In genomic region chr12:110504793-110505192, GRCm38 (mm10) we compare ENCODE assay signal across 11 mouse cellular contexts. TPM values are rescaled to one million over a fixed set of nuclear protein-coding genes. Genes with fewer than 3 reads are reported as not detected.
DNase-seq lines count a peak whose midpoint lies in the region; ATAC-seq lines count a peak whose summit lies in the region.
"Had no signal": no experiment of that assay in that cellular context is flagged by ENCODE, and none has a peak within 500 bp of the region (broad histone marks: within the 10 kb centered on the region; RNA-seq: fewer than 3 reads in every experiment).

No protein-coding gene starts in this region.

- H3K36me3 ChIP-seq in embryonic facial prominence, embryonic 13.5 days: 0 out of 2 replicates have a peak, but pooled peaks cover 6% of the 10 kb centered on the region
- peaks cover 6% of the 10 kb centered on the region for H3K36me3 ChIP-seq in embryonic facial prominence, embryonic 10.5 days (replicated peaks)
- H3K36me3 ChIP-seq in liver, embryonic 12.5 days: 0 out of 2 replicates have a peak, but pooled peaks cover 3% of the 10 kb centered on the region
- H3K36me3 ChIP-seq: forebrain, embryonic 12.5 days; liver, embryonic 13.5 days had no signal

- H3K4me1 ChIP-seq in embryonic facial prominence, embryonic 13.5 days: peaks cover 57% of the 10 kb centered on the region
- H3K4me1 ChIP-seq in embryonic facial prominence, embryonic 10.5 days: peaks cover 60% of the 10 kb centered on the region
- peaks cover 74% of the 10 kb centered on the region for H3K4me1 ChIP-seq in liver, embryonic 12.5 days

- 62% methylated on average over 3 of the region's 3 CpGs for WGBS in embryonic facial prominence, embryonic 13.5 days
- 56% methylated on average over 3 of the region's 3 CpGs for WGBS in embryonic facial prominence, embryonic 10.5 days
- 60% methylated on average over 3 of the region's 3 CpGs for WGBS in liver, embryonic 12.5 days (ENCODE audit: insufficient replicate concordance)

- H3K4me2 ChIP-seq in embryonic facial prominence, embryonic 13.5 days: no peak overlapping the region
- no peak overlapping the region for H3K4me2 ChIP-seq in liver, embryonic 12.5 days
- H3K4me2 ChIP-seq: forebrain, embryonic 12.5 days; liver, embryonic 13.5 days had no signal

- intact Hi-C loops in left cerebral cortex, postnatal 10 days (cut with DNase I): no loop called here

- no peak for ATAC-seq in embryonic facial prominence, embryonic 13.5 days (ENCODE audit: insufficient number of reproducible peaks, insufficient read depth, low FRiP score, low TSS enrichment, low read depth)
- no peak for ATAC-seq in liver, embryonic 12.5 days

- no peak for DNase-seq in embryonic facial prominence, embryonic 10.5 days (ENCODE audit: low spot score)
- no peak for DNase-seq in liver
- peak; percentile 36 for DNase-seq in Muller cell, postnatal 12 days (ENCODE audit: inconsistent ontology term)
- DNase-seq in naive thymus-derived CD4-positive, alpha-beta T cell, adult 2 months (ENCODE audit: low read depth): peak; percentile 69
- no peak for DNase-seq in adrenal gland, postnatal 14 days
- no peak for DNase-seq in left cerebral cortex, postnatal 10 days (ENCODE audit: extremely low spot score in 1 of 2, low spot score in 2 of 2)
- DNase-seq: cerebellum, postnatal 25 days; liver, embryonic 13.5 days had no signal

- H3K9me3 ChIP-seq in embryonic facial prominence, embryonic 13.5 days: no peaks in the 10 kb centered on the region
- H3K9me3 ChIP-seq in embryonic facial prominence, embryonic 10.5 days: no peaks in the 10 kb centered on the region
- H3K9me3 ChIP-seq in liver, embryonic 12.5 days (replicated peaks): no peaks in the 10 kb centered on the region
- H3K9me3 ChIP-seq: forebrain, embryonic 12.5 days; liver, embryonic 13.5 days had no signal

- 0 out of 2 replicates have a peak overlapping the region, but pooled peaks have one; percentile 9 for H3K27ac ChIP-seq in embryonic facial prominence, embryonic 13.5 days
- no peak overlapping the region for H3K27ac ChIP-seq in embryonic facial prominence, embryonic 10.5 days (replicated peaks)
- peak overlapping the region; percentile 12; the same call in 1 of the 2 replicates for H3K27ac ChIP-seq in liver, embryonic 12.5 days
- H3K27ac ChIP-seq: forebrain, embryonic 12.5 days; liver, embryonic 13.5 days had no signal

- no peaks in the 10 kb centered on the region for H3K27me3 ChIP-seq in embryonic facial prominence, embryonic 13.5 days
- no peaks in the 10 kb centered on the region for H3K27me3 ChIP-seq in embryonic facial prominence, embryonic 10.5 days (replicated peaks; ENCODE audit: low read depth, poor library complexity, severe bottlenecking)
- no peaks in the 10 kb centered on the region for H3K27me3 ChIP-seq in liver, embryonic 12.5 days (replicated peaks)
- H3K27me3 ChIP-seq: forebrain, embryonic 12.5 days; liver, embryonic 13.5 days had no signal

- no peak overlapping the region for H3K9ac ChIP-seq in embryonic facial prominence, embryonic 13.5 days
- no peak overlapping the region for H3K9ac ChIP-seq in liver, embryonic 12.5 days
- H3K9ac ChIP-seq: forebrain, embryonic 12.5 days; liver, embryonic 13.5 days had no signal

- H3K4me3 ChIP-seq in embryonic facial prominence, embryonic 13.5 days: no peak overlapping the region
- H3K4me3 ChIP-seq in embryonic facial prominence, embryonic 10.5 days: no peak overlapping the region
- no peak overlapping the region for H3K4me3 ChIP-seq in liver, embryonic 12.5 days
- H3K4me3 ChIP-seq: forebrain, embryonic 12.5 days; liver, embryonic 13.5 days had no signal

RNA-seq across cellular contexts. Expression of gene Ppp2r5c, which starts 57.9 kb away (rescaled TPM):
- polyA plus RNA-seq in embryonic facial prominence, embryonic 13.5 days (2015; fragmentation: Nextera tagmentation; extraction: Ambion mirVana): 151 TPM in 2 replicates
- polyA plus RNA-seq in embryonic facial prominence, embryonic 10.5 days (2016; fragmentation: Nextera tagmentation; extraction: Ambion mirVana): 141 and 143 TPM in 2 replicates
- 103 and 105 TPM in 2 replicates for polyA plus RNA-seq in liver, embryonic 12.5 days (2016; fragmentation: Nextera tagmentation; extraction: Ambion mirVana)
- 102 and 107 TPM in 2 replicates for total RNA-seq in adrenal gland, postnatal 14 days (2021)
- 100 to 1,000 TPM; 237 to 246 TPM for total RNA-seq in left cerebral cortex, postnatal 10 days (2021)

Comparison
In these comparisons a context has a peak if more than half of its experiments do, and no peak if none do; other contexts are left out.
1. DNase-seq: peak in Muller cell, postnatal 12 days (single experiment) and naive thymus-derived CD4-positive, alpha-beta T cell, adult 2 months (single experiment); none in embryonic facial prominence, embryonic 10.5 days (single experiment), liver (single experiment), adrenal gland, postnatal 14 days (single experiment) and left cerebral cortex, postnatal 10 days (0 of 2).